Comparison of ENCODE assay signal across 24 mouse cellular contexts in the genomic region with DNA sequence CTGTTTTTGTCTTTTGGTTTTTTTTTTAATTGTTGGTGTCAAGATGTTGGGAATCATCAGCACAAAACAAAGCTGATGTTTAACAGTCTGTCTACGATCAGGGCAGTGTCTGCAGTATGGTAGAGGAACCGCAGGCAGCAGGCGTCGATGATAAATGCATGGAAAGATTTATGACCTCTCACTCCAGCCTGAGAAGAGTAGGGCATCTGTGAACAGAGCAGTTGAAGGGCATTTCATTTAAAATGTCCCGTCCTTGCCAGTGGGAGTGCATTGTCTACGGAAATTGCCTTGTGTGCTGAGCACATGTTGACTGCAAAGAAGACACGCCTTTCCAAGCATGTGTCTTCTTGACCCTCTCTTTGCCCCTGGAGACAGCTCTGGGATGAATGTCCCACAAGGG.
DNase-seq lines count a peak whose midpoint lies in the region; ATAC-seq lines count a peak whose summit lies in the region.
"Had no signal": no experiment of that assay in that cellular context is flagged by ENCODE, and none has a peak within 500 bp of the region (broad histone marks: within the 10 kb centered on the region; RNA-seq: fewer than 3 reads in every experiment).

No protein-coding gene starts in this region.

- DNase-seq in adrenal gland, adult 2 months: peak; percentile 11
- no peak for DNase-seq in adrenal gland, postnatal 36 days
- no peak for DNase-seq in kidney, postnatal 10 days
- peak; percentile 87 for DNase-seq in MN1 (ENCODE audit: low spot score)
- DNase-seq: cerebellum, adult 11-12 months; cerebellum, adult 8-10 months; cerebellum, postnatal 36 days; forebrain, postnatal 0 days; gastrocnemius, postnatal 25 days; heart, adult 18-20 months; heart, postnatal 10 days; heart, postnatal 4 days had no signal

- 0 out of 2 replicates have a peak overlapping the region, but pooled peaks have one; percentile 10 for H3K27ac ChIP-seq in kidney, embryonic 15.5 days
- H3K27ac ChIP-seq: embryonic facial prominence, embryonic 12.5 days; embryonic facial prominence, embryonic 15.5 days; heart, embryonic 15.5 days; hindbrain, embryonic 14.5 days; hindbrain, postnatal 0 days had no signal

- ATAC-seq in kidney, embryonic 15.5 days (replicated peaks; ENCODE audit: low FRiP score): no peak
- ATAC-seq in frontal cortex, adult (ENCODE audit: low TSS enrichment): no peak
- ATAC-seq: forebrain, embryonic 14.5 days; forebrain, postnatal 0 days; hindbrain, postnatal 0 days; inflammation-experienced regulatory T-cells, adult 6 months; intestine, embryonic 16.5 days; Patski had no signal

- H3K4me2 ChIP-seq in kidney, embryonic 15.5 days: no peak overlapping the region
- H3K4me2 ChIP-seq: embryonic facial prominence, embryonic 12.5 days; embryonic facial prominence, embryonic 15.5 days; heart, embryonic 12.5 days; heart, embryonic 15.5 days; hindbrain, embryonic 14.5 days had no signal

- no peak overlapping the region for H3K4me3 ChIP-seq in kidney, embryonic 15.5 days (replicated peaks)
- H3K4me3 ChIP-seq: embryonic facial prominence, embryonic 12.5 days; embryonic facial prominence, embryonic 15.5 days; heart, embryonic 12.5 days; heart, embryonic 15.5 days had no signal

- H3K36me3 ChIP-seq in kidney, embryonic 15.5 days: no peaks in the 10 kb centered on the region
- H3K36me3 ChIP-seq: embryonic facial prominence, embryonic 12.5 days; embryonic facial prominence, embryonic 15.5 days; heart, embryonic 12.5 days; heart, embryonic 15.5 days had no signal

- peaks cover 12% of the 10 kb centered on the region; the same call in 1 of the 2 replicates for H3K4me1 ChIP-seq in kidney, embryonic 15.5 days
- H3K4me1 ChIP-seq: embryonic facial prominence, embryonic 15.5 days; heart, embryonic 12.5 days; heart, embryonic 15.5 days had no signal

- H3K9me3 ChIP-seq in kidney, embryonic 15.5 days (replicated peaks): no peaks in the 10 kb centered on the region
- H3K9me3 ChIP-seq: embryonic facial prominence, embryonic 12.5 days; embryonic facial prominence, embryonic 15.5 days; heart, embryonic 12.5 days; heart, embryonic 15.5 days had no signal

- no peak overlapping the region for H3K9ac ChIP-seq in kidney, embryonic 15.5 days
- H3K9ac ChIP-seq: embryonic facial prominence, embryonic 12.5 days; embryonic facial prominence, embryonic 15.5 days; forebrain, postnatal 0 days; heart, embryonic 12.5 days; heart, embryonic 15.5 days; hindbrain, embryonic 14.5 days had no signal

- H3K27me3 ChIP-seq in kidney, embryonic 15.5 days: no peaks in the 10 kb centered on the region
- H3K27me3 ChIP-seq: Patski had no signal

- 34% methylated on average over 7 of the region's 7 CpGs for WGBS in kidney, embryonic 15.5 days

Comparison
In these comparisons a context has a peak if more than half of its experiments do, and no peak if none do; other contexts are left out.
1. DNase-seq: peak in adrenal gland, adult 2 months (single experiment) and MN1 (single experiment); none in adrenal gland, postnatal 36 days (0 of 2) and kidney, postnatal 10 days (single experiment).